Mouse (Mus musculus): ENCODE data around the gene Slc38a2. TPM values are rescaled to one million over a fixed set of nuclear protein-coding genes. Genes with fewer than 3 reads are reported as not detected.

The Slc38a2 gene
- total RNA-seq, 1 experiment, result 262 TPM

DNA sequence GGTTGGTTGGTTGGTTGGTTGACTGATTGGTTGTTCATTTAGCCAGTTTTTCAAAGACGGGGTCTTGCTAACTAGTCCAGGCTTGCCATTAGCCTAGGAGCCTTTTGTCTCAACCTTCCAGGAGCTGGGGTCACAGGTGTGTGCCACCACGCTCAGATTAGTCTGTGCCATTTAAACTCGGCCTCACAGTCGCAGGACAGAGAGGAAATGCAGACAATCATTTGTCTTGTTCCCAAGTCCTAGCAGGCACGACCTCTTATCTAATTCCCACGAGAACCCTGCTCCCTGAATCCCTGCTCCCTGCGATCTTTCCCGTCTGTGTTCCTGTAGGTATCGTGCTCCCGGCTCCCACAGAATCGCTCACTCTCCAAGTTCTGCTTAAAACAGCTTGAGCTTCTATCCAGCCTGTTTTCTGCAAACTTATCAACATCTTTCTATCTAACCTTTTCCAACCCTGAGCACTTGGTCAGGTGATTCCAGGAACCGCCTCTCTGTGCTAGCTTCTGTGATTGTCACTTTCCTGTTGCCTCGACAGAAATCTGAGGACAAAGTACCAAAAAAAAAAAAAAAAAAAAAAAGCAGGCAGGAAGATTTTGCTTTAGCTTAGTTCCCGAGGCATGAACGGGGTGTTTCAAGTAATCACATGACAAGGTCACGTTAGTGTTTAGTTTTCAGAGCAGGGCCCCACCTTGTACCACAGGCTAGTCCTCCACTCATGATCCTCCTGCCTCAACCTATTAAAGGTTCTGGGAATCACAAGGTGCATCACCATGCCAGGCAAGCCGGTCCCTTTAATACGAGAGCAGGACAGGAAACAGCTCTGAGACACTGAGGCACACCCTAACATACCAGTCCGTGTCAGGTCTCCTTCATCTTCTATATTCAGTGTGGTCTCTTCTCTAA is 20.4 kb downstream of the Slc38a2 start:
- no peaks in the 10 kb centered on the region for H3K4me1 ChIP-seq (ENCODE audit: control insufficient read depth in 2 of 2, insufficient read depth in 2 of 2, low read length in 2 of 2, poor library complexity in 1 of 2)
- H3K4me3 ChIP-seq (ENCODE audit: insufficient read depth in 1 of 2, low read depth in 1 of 2, low read length in 2 of 2, poor library complexity in 1 of 2, severe bottlenecking in 1 of 2), result no peak overlapping the region
- no peak for DNase-seq (ENCODE audit: low read depth, low spot score)
- TF ChIP-seq ZNF384 (IDR thresholded peaks at IDR 0.05; ENCODE audit: low read depth, low read length) (0 out of 2 replicates have a peak, but pooled peaks have one; percentile 24), MAFK (IDR thresholded peaks at IDR 0.05; ENCODE audit: insufficient read depth, low read depth, low read length) (no peak)
- H3K9ac ChIP-seq (ENCODE audit: insufficient read depth, low read depth, low read length, poor library complexity, severe bottlenecking), result no peak overlapping the region
- no peaks in the 10 kb centered on the region for H3K9me3 ChIP-seq (ENCODE audit: control insufficient read depth, insufficient read depth, low read depth, low read length)
- in situ Hi-C loops (cut with MboI; ENCODE audit: low sequenced_read_pairs in 2 of 2, unreplicated experiment in 2 of 2), result loop anchor here in 1 of 2 experiments (10.0 kb wide), 1 partner anchor 134 kb away; no protein-coding TSS in a partner anchor
- H3K27ac ChIP-seq (ENCODE audit: insufficient read depth, low read depth, low read length, poor library complexity, severe bottlenecking), result no peak overlapping the region
- no peaks in the 10 kb centered on the region for H3K36me3 ChIP-seq (ENCODE audit: control insufficient read depth, insufficient read depth, low read length, poor library complexity, severe bottlenecking)

DNA sequence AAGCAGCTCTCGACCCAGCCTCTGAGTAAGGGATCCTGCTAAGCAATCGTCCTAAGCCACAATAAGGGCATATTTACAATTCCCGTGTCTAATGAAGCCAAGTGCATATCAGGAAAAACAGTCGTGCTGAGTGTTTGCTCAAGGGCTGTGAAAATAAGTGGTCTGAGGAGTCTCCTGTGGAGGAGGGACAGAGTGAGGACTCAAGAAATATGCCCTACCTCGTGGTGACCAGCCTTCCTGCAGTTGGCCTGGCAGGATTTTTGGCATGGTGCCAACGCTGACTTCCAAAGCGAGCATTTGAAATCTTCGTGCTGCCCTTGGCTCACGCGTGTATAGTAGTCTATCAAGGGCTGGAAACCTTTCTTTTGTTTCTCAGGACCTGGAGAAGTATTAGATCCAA is 23.0 kb downstream of the Slc38a2 start:
- DNase-seq (ENCODE audit: low read depth, low spot score), result no peak
- Histone ChIP-seq H3K9ac (ENCODE audit: insufficient read depth, low read depth, low read length, poor library complexity, severe bottlenecking) (no peak overlapping the region), H3K27ac (ENCODE audit: insufficient read depth, low read depth, low read length, poor library complexity, severe bottlenecking) (no peak overlapping the region), H3K4me1 (ENCODE audit: control insufficient read depth in 2 of 2, insufficient read depth in 2 of 2, low read length in 2 of 2, poor library complexity in 1 of 2) (no peaks in the 10 kb centered on the region), H3K36me3 (ENCODE audit: control insufficient read depth, insufficient read depth, low read length, poor library complexity, severe bottlenecking) (no peaks in the 10 kb centered on the region), H3K4me3 (ENCODE audit: insufficient read depth in 1 of 2, low read depth in 1 of 2, low read length in 2 of 2, poor library complexity in 1 of 2, severe bottlenecking in 1 of 2) (no peak overlapping the region), H3K9me3 (ENCODE audit: control insufficient read depth, insufficient read depth, low read depth, low read length) (no peaks in the 10 kb centered on the region)
- in situ Hi-C loops (cut with MboI; ENCODE audit: low sequenced_read_pairs in 2 of 2, unreplicated experiment in 2 of 2), result loop anchor here in 1 of 2 experiments (10.0 kb wide), 1 partner anchor 132 kb away; no protein-coding TSS in a partner anchor
- TF ChIP-seq ZNF384 (IDR thresholded peaks at IDR 0.05; ENCODE audit: low read depth, low read length) (no peak), MAFK (IDR thresholded peaks at IDR 0.05; ENCODE audit: insufficient read depth, low read depth, low read length) (no peak), CHD2 (IDR thresholded peaks at IDR 0.05; ENCODE audit: low read depth, low read length) (no peak)

DNA sequence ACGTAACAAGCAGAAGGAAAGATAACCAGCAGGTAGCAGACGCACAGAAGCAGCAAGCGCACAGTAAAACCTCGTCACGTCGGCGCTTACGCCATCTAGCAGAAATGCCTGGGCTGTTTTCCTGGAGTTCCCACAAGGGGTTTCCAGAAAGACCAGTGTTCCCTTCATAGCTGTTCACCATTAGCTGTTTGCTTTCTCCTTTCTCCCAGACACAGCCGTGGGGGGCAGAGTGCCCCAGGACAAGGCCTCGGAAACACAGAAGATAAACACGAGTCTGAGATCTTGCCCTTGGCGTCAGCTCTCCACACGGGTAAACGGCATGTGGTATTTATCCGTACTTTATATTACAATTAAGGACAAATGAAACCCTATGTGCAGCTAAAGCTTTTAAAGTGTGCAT is 23.8 kb downstream of the Slc38a2 start:
- Histone ChIP-seq H3K4me1 (ENCODE audit: control insufficient read depth in 2 of 2, insufficient read depth in 2 of 2, low read length in 2 of 2, poor library complexity in 1 of 2) (no peaks in the 10 kb centered on the region), H3K27ac (ENCODE audit: insufficient read depth, low read depth, low read length, poor library complexity, severe bottlenecking) (no peak overlapping the region), H3K9ac (ENCODE audit: insufficient read depth, low read depth, low read length, poor library complexity, severe bottlenecking) (no peak overlapping the region), H3K4me3 (ENCODE audit: insufficient read depth in 1 of 2, low read depth in 1 of 2, low read length in 2 of 2, poor library complexity in 1 of 2, severe bottlenecking in 1 of 2) (no peak overlapping the region), H3K36me3 (ENCODE audit: control insufficient read depth, insufficient read depth, low read length, poor library complexity, severe bottlenecking) (no peaks in the 10 kb centered on the region), H3K9me3 (ENCODE audit: control insufficient read depth, insufficient read depth, low read depth, low read length) (no peaks in the 10 kb centered on the region)
- in situ Hi-C loops (cut with MboI; ENCODE audit: low sequenced_read_pairs in 2 of 2, unreplicated experiment in 2 of 2), result loop anchor here in 1 of 2 experiments (10.0 kb wide), 1 partner anchor 131 kb away; no protein-coding TSS in a partner anchor
- no peak for DNase-seq (ENCODE audit: low read depth, low spot score)
- TF ChIP-seq ZNF384 (IDR thresholded peaks at IDR 0.05; ENCODE audit: low read depth, low read length), result no peak
- TF ChIP-seq MAFK (IDR thresholded peaks at IDR 0.05; ENCODE audit: insufficient read depth, low read depth, low read length), result no peak
- TF ChIP-seq CHD2 (IDR thresholded peaks at IDR 0.05; ENCODE audit: low read depth, low read length), result no peak
- no peak for TF ChIP-seq ZC3H11A (IDR thresholded peaks at IDR 0.05; ENCODE audit: borderline replicate concordance, low read depth, low read length)
- TF ChIP-seq HCFC1 (IDR thresholded peaks at IDR 0.05; ENCODE audit: borderline replicate concordance, insufficient read depth, low read length), result no peak

DNA sequence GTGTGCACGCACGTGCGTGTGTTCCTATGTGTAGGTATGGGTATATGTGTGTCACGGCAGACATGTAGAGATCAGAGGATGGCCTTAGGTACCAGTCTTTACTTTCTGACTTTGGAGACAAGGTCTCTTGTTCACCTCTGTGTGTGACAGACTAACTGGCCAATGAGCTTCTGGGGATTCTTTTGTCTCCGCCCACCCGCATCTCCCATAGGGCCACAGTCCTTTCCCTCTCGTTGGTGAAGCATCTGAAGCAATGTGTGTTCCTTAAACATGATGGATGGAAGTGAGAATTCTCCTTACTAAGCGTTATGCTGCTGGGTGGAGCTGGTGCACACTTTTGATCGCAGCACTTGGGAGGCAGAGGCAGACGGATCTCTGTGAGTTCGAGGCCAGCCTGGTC is 24.5 kb downstream of the Slc38a2 start:
- no peak overlapping the region for H3K4me3 ChIP-seq (ENCODE audit: insufficient read depth in 1 of 2, low read depth in 1 of 2, low read length in 2 of 2, poor library complexity in 1 of 2, severe bottlenecking in 1 of 2)
- in situ Hi-C loops (cut with MboI; ENCODE audit: low sequenced_read_pairs in 2 of 2, unreplicated experiment in 2 of 2), result loop anchor here in 1 of 2 experiments (10.0 kb wide), 1 partner anchor 130 kb away; no protein-coding TSS in a partner anchor
- H3K4me1 ChIP-seq (ENCODE audit: control insufficient read depth in 2 of 2, insufficient read depth in 2 of 2, low read length in 2 of 2, poor library complexity in 1 of 2), result no peaks in the 10 kb centered on the region
- H3K9ac ChIP-seq (ENCODE audit: insufficient read depth, low read depth, low read length, poor library complexity, severe bottlenecking), result no peak overlapping the region
- H3K9me3 ChIP-seq (ENCODE audit: control insufficient read depth, insufficient read depth, low read depth, low read length), result no peaks in the 10 kb centered on the region
- no peak overlapping the region for H3K27ac ChIP-seq (ENCODE audit: insufficient read depth, low read depth, low read length, poor library complexity, severe bottlenecking)
- H3K36me3 ChIP-seq (ENCODE audit: control insufficient read depth, insufficient read depth, low read length, poor library complexity, severe bottlenecking), result no peaks in the 10 kb centered on the region
- DNase-seq (ENCODE audit: low read depth, low spot score), result no peak
- TF ChIP-seq CHD2 (IDR thresholded peaks at IDR 0.05; ENCODE audit: low read depth, low read length) (peak; percentile 84), HCFC1 (IDR thresholded peaks at IDR 0.05; ENCODE audit: borderline replicate concordance, insufficient read depth, low read length) (no peak)
